Mouse (Mus musculus): ENCODE measurements around the gene Diras2. TPM values are rescaled to one million over a fixed set of nuclear protein-coding genes. Genes with fewer than 3 reads are reported as not detected.

Gene Diras2
- polyA plus RNA-seq, 1 experiment from 2014 or later: 0.18 TPM

- no peak overlapping the region for H3K4me2 ChIP-seq (replicated peaks; ENCODE audit: low read depth, low read length)
- no peaks in the 10 kb centered on the region for H3K9me3 ChIP-seq (ENCODE audit: control insufficient read depth, low read length)
- 39% methylated on average over 6 of the region's 6 CpGs for WGBS
- H3K4me1 ChIP-seq (ENCODE audit: control insufficient read depth, insufficient read depth, low read length): no peaks in the 10 kb centered on the region
- no peak overlapping the region for H3K9ac ChIP-seq (ENCODE audit: low read depth, low read length)
- no peaks in the 10 kb centered on the region for H3K27me3 ChIP-seq (ENCODE audit: control insufficient read depth, insufficient read depth, low read length)
- ATAC-seq (ENCODE audit: low FRiP score, low TSS enrichment): no peak
- H3K4me3 ChIP-seq (ENCODE audit: low read length): no peak overlapping the region
- H3K36me3 ChIP-seq (ENCODE audit: control insufficient read depth, insufficient read depth, low read length): no peaks in the 10 kb centered on the region
- H3K27ac ChIP-seq (ENCODE audit: low read depth, low read length): no peak overlapping the region
Measured at GRCm38 (mm10) chr13:52465141-52465540, 65.9 kb downstream of the Diras2 start.

GRCm38 (mm10) chr13:52459982-52460381 is 71.1 kb downstream of the Diras2 start:
- Histone ChIP-seq H3K27ac (ENCODE audit: low read depth, low read length) (no peak overlapping the region), H3K4me1 (ENCODE audit: control insufficient read depth, insufficient read depth, low read length) (no peaks in the 10 kb centered on the region), H3K27me3 (ENCODE audit: control insufficient read depth, insufficient read depth, low read length) (no peaks in the 10 kb centered on the region), H3K4me3 (ENCODE audit: low read length) (no peak overlapping the region), H3K4me2 (replicated peaks; ENCODE audit: low read depth, low read length) (no peak overlapping the region), H3K9me3 (ENCODE audit: control insufficient read depth, low read length) (no peaks in the 10 kb centered on the region), H3K36me3 (ENCODE audit: control insufficient read depth, insufficient read depth, low read length) (no peaks in the 10 kb centered on the region), H3K9ac (ENCODE audit: low read depth, low read length) (no peak overlapping the region)
- no peak for ATAC-seq (ENCODE audit: low FRiP score, low TSS enrichment)
- 42% methylated on average over 7 of the region's 7 CpGs for WGBS

- Histone ChIP-seq H3K9me3 (ENCODE audit: control insufficient read depth, low read length) (no peaks in the 10 kb centered on the region), H3K4me2 (replicated peaks; ENCODE audit: low read depth, low read length) (no peak overlapping the region), H3K4me1 (ENCODE audit: control insufficient read depth, insufficient read depth, low read length) (no peaks in the 10 kb centered on the region), H3K4me3 (ENCODE audit: low read length) (no peak overlapping the region), H3K36me3 (ENCODE audit: control insufficient read depth, insufficient read depth, low read length) (no peaks in the 10 kb centered on the region), H3K9ac (ENCODE audit: low read depth, low read length) (no peak overlapping the region), H3K27ac (ENCODE audit: low read depth, low read length) (no peak overlapping the region), H3K27me3 (ENCODE audit: control insufficient read depth, insufficient read depth, low read length) (no peaks in the 10 kb centered on the region)
- ATAC-seq (ENCODE audit: low FRiP score, low TSS enrichment): no peak
- WGBS: 59% methylated on average over 11 of the region's 11 CpGs
Measured at GRCm38 (mm10) chr13:52457889-52458324, 73.2 kb downstream of the Diras2 start.

DNA sequence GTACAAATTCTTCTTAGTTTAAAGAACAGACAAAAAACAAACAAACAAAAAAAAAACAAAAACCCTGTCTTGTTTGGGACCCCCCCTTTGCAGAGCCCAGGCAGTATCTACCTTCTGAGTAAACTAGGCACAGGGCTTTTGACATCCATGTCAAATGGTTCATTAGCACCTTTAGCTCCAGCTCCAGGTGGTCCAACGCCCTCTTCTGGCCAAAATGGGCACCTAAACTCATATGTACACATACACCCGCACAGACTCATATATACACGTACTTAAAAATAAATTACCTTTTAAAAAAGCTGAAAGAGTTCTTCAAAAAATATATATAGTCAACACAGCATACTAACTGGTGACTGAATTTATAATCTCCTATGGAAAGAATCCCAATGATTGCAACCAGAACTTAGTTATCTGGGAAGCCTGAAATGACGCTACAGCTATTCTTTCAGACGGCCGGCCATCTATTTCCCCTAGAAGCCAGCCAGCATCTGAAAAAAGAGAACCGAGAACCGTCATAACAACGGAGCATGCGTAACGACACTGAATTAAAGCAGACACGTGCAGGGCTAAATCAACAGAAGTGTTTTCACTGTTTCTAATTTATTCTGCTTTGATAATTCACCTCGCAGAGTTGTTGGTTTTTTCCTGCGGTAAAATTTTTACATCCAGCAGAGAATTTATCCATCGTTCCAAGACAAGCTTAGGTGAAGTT is 73.7 kb downstream of the Diras2 start:
- Histone ChIP-seq H3K4me3 (ENCODE audit: low read length) (no peak overlapping the region), H3K4me1 (ENCODE audit: control insufficient read depth, insufficient read depth, low read length) (0 out of 2 replicates have a peak, but pooled peaks cover 1% of the 10 kb centered on the region), H3K9ac (ENCODE audit: low read depth, low read length) (no peak overlapping the region), H3K27ac (ENCODE audit: low read depth, low read length) (no peak overlapping the region), H3K9me3 (ENCODE audit: control insufficient read depth, low read length) (no peaks in the 10 kb centered on the region), H3K27me3 (ENCODE audit: control insufficient read depth, insufficient read depth, low read length) (no peaks in the 10 kb centered on the region), H3K36me3 (ENCODE audit: control insufficient read depth, insufficient read depth, low read length) (no peaks in the 10 kb centered on the region), H3K4me2 (replicated peaks; ENCODE audit: low read depth, low read length) (no peak overlapping the region)
- WGBS: 77% methylated on average over 15 of the region's 15 CpGs
- no peak for ATAC-seq (ENCODE audit: low FRiP score, low TSS enrichment)

DNA sequence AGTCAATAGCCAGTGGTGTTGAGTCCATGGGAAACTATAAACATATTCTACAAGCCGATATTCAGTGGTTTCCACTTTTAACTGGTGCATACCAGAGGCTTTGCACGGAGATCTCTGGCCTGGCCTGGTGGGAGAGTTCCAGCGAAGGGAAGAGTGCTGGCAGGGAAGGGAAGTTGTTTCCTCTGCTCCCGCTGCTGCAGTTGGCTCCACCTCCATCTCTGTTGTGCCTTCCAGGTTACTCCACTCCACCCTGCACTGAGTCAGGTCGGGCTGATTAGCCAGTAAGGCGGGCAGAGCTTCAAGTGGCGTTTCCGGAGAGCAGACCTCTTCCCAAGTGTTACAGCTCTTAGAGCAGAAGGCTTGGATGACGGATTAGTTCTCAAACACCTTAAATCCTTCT is 75.8 kb downstream of the Diras2 start:
- no peak overlapping the region for H3K9ac ChIP-seq (ENCODE audit: low read depth, low read length)
- H3K9me3 ChIP-seq (ENCODE audit: control insufficient read depth, low read length): no peaks in the 10 kb centered on the region
- 34% methylated on average over 9 of the region's 9 CpGs for WGBS
- no peaks in the 10 kb centered on the region for H3K36me3 ChIP-seq (ENCODE audit: control insufficient read depth, insufficient read depth, low read length)
- H3K27ac ChIP-seq (ENCODE audit: low read depth, low read length): no peak overlapping the region
- no peak overlapping the region for H3K4me2 ChIP-seq (replicated peaks; ENCODE audit: low read depth, low read length)
- H3K27me3 ChIP-seq (ENCODE audit: control insufficient read depth, insufficient read depth, low read length): no peaks in the 10 kb centered on the region
- no peak overlapping the region for H3K4me3 ChIP-seq (ENCODE audit: low read length)
- no peak for ATAC-seq (ENCODE audit: low FRiP score, low TSS enrichment)
- H3K4me1 ChIP-seq (ENCODE audit: control insufficient read depth, insufficient read depth, low read length): 0 out of 2 replicates have a peak, but pooled peaks cover 3% of the 10 kb centered on the region

- no peak overlapping the region for H3K4me3 ChIP-seq (ENCODE audit: low read length)
- H3K36me3 ChIP-seq (ENCODE audit: control insufficient read depth, insufficient read depth, low read length): no peaks in the 10 kb centered on the region
- no peak overlapping the region for H3K4me2 ChIP-seq (replicated peaks; ENCODE audit: low read depth, low read length)
- no peak overlapping the region for H3K9ac ChIP-seq (ENCODE audit: low read depth, low read length)
- ATAC-seq (ENCODE audit: low FRiP score, low TSS enrichment): no peak
- no peaks in the 10 kb centered on the region for H3K27me3 ChIP-seq (ENCODE audit: control insufficient read depth, insufficient read depth, low read length)
- WGBS: 62% methylated on average over 11 of the region's 11 CpGs
- H3K27ac ChIP-seq (ENCODE audit: low read depth, low read length): no peak overlapping the region
- H3K9me3 ChIP-seq (ENCODE audit: control insufficient read depth, low read length): no peaks in the 10 kb centered on the region
- 0 out of 2 replicates have a peak, but pooled peaks cover 3% of the 10 kb centered on the region for H3K4me1 ChIP-seq (ENCODE audit: control insufficient read depth, insufficient read depth, low read length)
Measured at GRCm38 (mm10) chr13:52454708-52455250, 76.3 kb downstream of the Diras2 start.

Other genes starting within 250 kb of the Diras2 start
- gene Syk, start 51.9 kb upstream of the Diras2 start, polyA plus RNA-seq (2014; fragmentation: Nextera tagmentation; extraction: Ambion mirVana): 5.9 and 10.0 TPM in 2 replicates